Mouse (Mus musculus) megakaryocyte, embryonic 14.5 days (primary cell): ENCODE results near the gene Nipal1.

ENCODE experiments used
- FLI1 ChIP-seq: IDR thresholded peaks from 2 replicates; pipeline ENCODE4 v1.6.1; 2012; ENCODE audit warnings: low read length, inconsistent platforms, mixed read lengths
- GATA1 ChIP-seq: IDR thresholded peaks from 3 replicates; pipeline ENCODE4 v1.6.1; 2012; ENCODE audit warnings: mixed read lengths, low read length, inconsistent platforms, borderline replicate concordance

GRCm38 (mm10) chr5:72648987-72649735 lies 1.6 kb downstream of the Nipal1 start:
- TF ChIP-seq GATA1 = no peak
- no peak for TF ChIP-seq FLI1
